Mouse (Mus musculus) lung, postnatal 25 days (tissue): ENCODE measurements around the gene Kif2a.
"Not testable (repeated sequence)": the region's sequence is repeated elsewhere in the genome, so short reads cannot be mapped to it uniquely, and the experiment has no call there.

Experiments used
- DNase-seq: peaks from one replicate; pipeline ENCODE4 v3.0.0; 2022; ENCODE audit warnings: low spot score

Gene Kif2a

DNA sequence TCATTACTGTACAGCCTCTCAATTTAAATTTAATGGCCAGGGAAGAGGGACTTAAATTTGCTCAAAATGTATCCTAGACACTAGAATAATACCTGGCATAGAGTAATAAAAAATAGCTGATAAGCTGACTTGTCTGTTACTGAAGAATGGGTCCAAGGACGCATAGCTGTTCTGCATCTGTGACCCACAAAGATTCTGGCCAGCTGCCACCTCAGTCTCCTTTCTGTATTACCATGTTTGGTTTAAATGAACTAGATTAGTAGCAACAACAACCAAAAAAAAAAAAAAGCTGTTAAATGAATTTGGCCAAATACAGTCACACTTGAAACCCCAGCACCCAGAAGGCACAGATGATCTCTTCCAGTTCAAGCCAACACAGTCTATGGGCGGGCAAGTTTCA lies 92.7 kb downstream of the Kif2a start:
- DNase-seq, result peak; percentile 3

DNA sequence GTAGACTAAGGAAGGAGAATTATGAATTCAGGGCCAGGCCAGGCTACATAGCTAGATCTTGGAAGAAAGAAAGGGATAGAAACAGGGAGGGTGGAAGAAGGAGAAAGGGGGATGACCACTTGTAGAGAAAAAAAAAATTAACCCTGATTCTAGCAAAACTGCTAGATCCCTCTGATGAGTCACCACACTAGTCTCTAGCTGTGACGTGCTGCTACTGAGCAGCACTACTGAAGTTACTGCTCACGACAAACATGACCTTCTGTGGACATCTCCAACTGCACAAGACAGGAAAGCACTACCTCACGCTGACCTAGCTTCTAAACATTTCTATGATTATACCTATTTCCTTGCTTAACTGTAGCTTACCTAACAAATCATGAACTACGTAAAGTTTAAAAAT lies 93.6 kb downstream of the Kif2a start:
- DNase-seq, result no peak

DNA sequence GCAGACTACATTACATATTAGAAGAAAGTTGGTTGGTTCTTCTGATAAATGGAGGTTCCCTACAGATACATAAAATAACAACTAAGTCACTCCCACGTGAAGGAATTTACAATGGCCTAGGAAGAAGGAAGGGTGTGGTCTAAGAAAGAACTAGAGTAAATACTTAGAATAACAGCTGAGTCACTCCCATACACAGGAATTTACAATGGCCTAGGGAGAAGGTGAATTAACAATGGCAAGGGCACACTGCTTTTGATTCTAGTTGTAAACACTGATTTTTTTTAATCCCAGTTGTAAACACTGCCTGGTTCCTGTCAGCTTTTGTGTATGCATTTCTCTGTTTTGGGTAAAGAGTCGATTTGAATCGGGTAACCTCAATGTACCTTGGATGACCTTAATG lies 96.0 kb downstream of the Kif2a start:
- DNase-seq, result not testable (repeated sequence)

- peak; percentile 31 for DNase-seq
Measured at GRCm38 (mm10) chr13:106918322-106919050, 103.4 kb downstream of the Kif2a start.

- no peak for DNase-seq
Measured at GRCm38 (mm10) chr13:106913125-106913736, 108.7 kb downstream of the Kif2a start.

GRCm38 (mm10) chr13:106910096-106910495 lies 111.8 kb downstream of the Kif2a start:
- DNase-seq, result no peak
